Mouse (Mus musculus): Measurements from ENCODE around the gene Hectd4. TPM values are rescaled to one million over a fixed set of nuclear protein-coding genes. Genes with fewer than 3 reads are reported as not detected.

The Hectd4 gene
- polyA plus RNA-seq, 1 experiment from 2014 or later: 5.8 TPM

GRCm38 (mm10) chr5:121262415-121262814 is 42.4 kb downstream of the Hectd4 start:
- Histone ChIP-seq H3K4me2 (ENCODE audit: low read length) (no peak overlapping the region), H3K36me3 (ENCODE audit: control insufficient read depth, insufficient read depth, low read length) (peaks cover 40% of the 10 kb centered on the region), H3K9me3 (ENCODE audit: control insufficient read depth, low read length) (no peaks in the 10 kb centered on the region), H3K27me3 (ENCODE audit: control insufficient read depth, insufficient read depth, low read length) (no peaks in the 10 kb centered on the region), H3K27ac (replicated peaks in 1 of 2; ENCODE audit: control insufficient read depth in 1 of 2, insufficient read depth in 1 of 2, low read depth in 2 of 2, low read length in 2 of 2) (no peak overlapping the region), H3K4me3 (ENCODE audit: control insufficient read depth in 1 of 2, insufficient read depth in 1 of 2, low read depth in 1 of 2, low read length in 2 of 2) (no peak overlapping the region), H3K9ac (ENCODE audit: low read length) (no peak overlapping the region), H3K4me1 (ENCODE audit: control insufficient read depth in 2 of 2, insufficient read depth in 2 of 2, low read length in 2 of 2) (no peaks in the 10 kb centered on the region)
- ATAC-seq (ENCODE audit: insufficient number of reproducible peaks, insufficient read depth, low FRiP score, low read depth): no peak
- 91% methylated on average over 8 of the region's 8 CpGs for WGBS

DNA sequence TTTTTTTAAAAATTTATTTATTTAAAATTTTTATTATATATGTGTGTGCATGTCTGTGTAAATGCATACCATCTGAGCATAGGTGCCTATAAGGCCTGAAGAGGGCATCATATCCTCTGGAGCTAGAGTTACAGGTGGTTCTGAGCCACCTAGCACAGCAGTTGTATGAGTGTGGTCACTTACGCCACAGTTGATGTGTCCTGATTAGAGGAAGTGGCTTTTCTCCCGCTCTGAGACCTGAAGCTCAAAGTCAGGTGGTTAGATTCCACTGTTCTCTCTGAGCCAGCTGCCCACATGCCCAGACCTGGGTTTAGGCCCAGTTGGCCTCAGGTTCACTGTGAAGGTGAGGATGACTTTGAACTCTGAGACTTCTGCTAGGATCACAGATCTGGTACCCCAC is 44.6 kb downstream of the Hectd4 start:
- 90% methylated on average over 2 of the region's 2 CpGs for WGBS
- Histone ChIP-seq H3K9me3 (ENCODE audit: control insufficient read depth, low read length) (no peaks in the 10 kb centered on the region), H3K27ac (replicated peaks in 1 of 2; ENCODE audit: control insufficient read depth in 1 of 2, insufficient read depth in 1 of 2, low read depth in 2 of 2, low read length in 2 of 2) (no peak overlapping the region), H3K4me3 (ENCODE audit: control insufficient read depth in 1 of 2, insufficient read depth in 1 of 2, low read depth in 1 of 2, low read length in 2 of 2) (no peak overlapping the region), H3K9ac (ENCODE audit: low read length) (no peak overlapping the region), H3K36me3 (ENCODE audit: control insufficient read depth, insufficient read depth, low read length) (peaks cover 52% of the 10 kb centered on the region), H3K4me1 (ENCODE audit: control insufficient read depth in 2 of 2, insufficient read depth in 2 of 2, low read length in 2 of 2) (peaks cover 4 to 6% of the 10 kb centered on the region in 2 experiments; a peak in 3 of 4 replicates), H3K27me3 (ENCODE audit: control insufficient read depth, insufficient read depth, low read length) (no peaks in the 10 kb centered on the region), H3K4me2 (ENCODE audit: low read length) (no peak overlapping the region)
- ATAC-seq (ENCODE audit: insufficient number of reproducible peaks, insufficient read depth, low FRiP score, low read depth): no peak

GRCm38 (mm10) chr5:121266741-121267382 is 46.8 kb downstream of the Hectd4 start:
- peaks cover 59% of the 10 kb centered on the region for H3K36me3 ChIP-seq (ENCODE audit: control insufficient read depth, insufficient read depth, low read length)
- H3K27me3 ChIP-seq (ENCODE audit: control insufficient read depth, insufficient read depth, low read length): no peaks in the 10 kb centered on the region
- WGBS: 72% methylated on average over 7 of the region's 7 CpGs
- H3K4me1 ChIP-seq (ENCODE audit: control insufficient read depth in 2 of 2, insufficient read depth in 2 of 2, low read length in 2 of 2): peaks cover 6% of the 10 kb centered on the region in 2 experiments; a peak in 3 of 4 replicates
- H3K9ac ChIP-seq (ENCODE audit: low read length): no peak overlapping the region
- H3K4me3 ChIP-seq (ENCODE audit: control insufficient read depth in 1 of 2, insufficient read depth in 1 of 2, low read depth in 1 of 2, low read length in 2 of 2): no peak overlapping the region
- no peak overlapping the region for H3K27ac ChIP-seq (replicated peaks in 1 of 2; ENCODE audit: control insufficient read depth in 1 of 2, insufficient read depth in 1 of 2, low read depth in 2 of 2, low read length in 2 of 2)
- H3K9me3 ChIP-seq (ENCODE audit: control insufficient read depth, low read length): no peaks in the 10 kb centered on the region
- ATAC-seq (ENCODE audit: insufficient number of reproducible peaks, insufficient read depth, low FRiP score, low read depth): no peak
- no peak overlapping the region for H3K4me2 ChIP-seq (ENCODE audit: low read length)

- Histone ChIP-seq H3K4me2 (ENCODE audit: low read length) (no peak overlapping the region), H3K9ac (ENCODE audit: low read length) (no peak overlapping the region), H3K27me3 (ENCODE audit: control insufficient read depth, insufficient read depth, low read length) (no peaks in the 10 kb centered on the region), H3K9me3 (ENCODE audit: control insufficient read depth, low read length) (no peaks in the 10 kb centered on the region), H3K27ac (replicated peaks in 1 of 2; ENCODE audit: control insufficient read depth in 1 of 2, insufficient read depth in 1 of 2, low read depth in 2 of 2, low read length in 2 of 2) (no peak overlapping the region), H3K36me3 (ENCODE audit: control insufficient read depth, insufficient read depth, low read length) (peaks cover 72% of the 10 kb centered on the region), H3K4me3 (ENCODE audit: control insufficient read depth in 1 of 2, insufficient read depth in 1 of 2, low read depth in 1 of 2, low read length in 2 of 2) (no peak overlapping the region), H3K4me1 (ENCODE audit: control insufficient read depth in 2 of 2, insufficient read depth in 2 of 2, low read length in 2 of 2) (peaks cover 6% of the 10 kb centered on the region in 2 experiments; a peak in 3 of 4 replicates)
- no peak for ATAC-seq (ENCODE audit: insufficient number of reproducible peaks, insufficient read depth, low FRiP score, low read depth)
- WGBS: 79% methylated on average over 7 of the region's 7 CpGs
These were observed 51.0 kb downstream of the Hectd4 start for GRCm38 (mm10) chr5:121271046-121271445.

DNA sequence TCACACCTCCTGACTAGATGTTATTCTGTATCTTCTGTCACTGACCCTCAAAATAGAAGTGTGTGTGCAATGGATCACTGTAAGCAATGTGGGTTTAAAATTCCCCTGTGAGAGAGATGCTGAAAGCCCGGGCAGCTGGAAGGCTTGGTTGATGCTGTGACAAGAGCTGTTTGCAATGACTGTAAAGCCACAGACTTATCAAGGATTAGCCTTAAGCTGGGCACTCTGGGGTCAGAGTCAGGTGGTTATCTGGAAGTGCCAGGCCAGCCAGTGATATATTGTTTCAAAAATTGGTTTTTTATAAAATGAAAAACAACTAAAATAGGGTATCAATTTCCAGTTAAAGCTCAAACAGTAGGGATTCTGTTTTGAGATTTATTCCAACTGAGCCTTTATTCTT is 56.8 kb downstream of the Hectd4 start:
- Histone ChIP-seq H3K27me3 (ENCODE audit: control insufficient read depth, insufficient read depth, low read length) (no peaks in the 10 kb centered on the region), H3K9ac (ENCODE audit: low read length) (no peak overlapping the region), H3K9me3 (ENCODE audit: control insufficient read depth, low read length) (no peaks in the 10 kb centered on the region), H3K27ac (replicated peaks in 1 of 2; ENCODE audit: control insufficient read depth in 1 of 2, insufficient read depth in 1 of 2, low read depth in 2 of 2, low read length in 2 of 2) (no peak overlapping the region), H3K4me2 (ENCODE audit: low read length) (no peak overlapping the region), H3K4me1 (ENCODE audit: control insufficient read depth in 2 of 2, insufficient read depth in 2 of 2, low read length in 2 of 2) (no peaks in the 10 kb centered on the region), H3K36me3 (ENCODE audit: control insufficient read depth, insufficient read depth, low read length) (peaks cover 73% of the 10 kb centered on the region), H3K4me3 (ENCODE audit: control insufficient read depth in 1 of 2, insufficient read depth in 1 of 2, low read depth in 1 of 2, low read length in 2 of 2) (no peak overlapping the region)
- ATAC-seq (ENCODE audit: insufficient number of reproducible peaks, insufficient read depth, low FRiP score, low read depth): no peak
- 28% methylated on average over 1 of the region's 1 CpGs for WGBS

- Histone ChIP-seq H3K36me3 (ENCODE audit: control insufficient read depth, insufficient read depth, low read length) (peaks cover 57% of the 10 kb centered on the region), H3K9ac (ENCODE audit: low read length) (no peak overlapping the region)
- WGBS: 64% methylated on average over 4 of the region's 4 CpGs
These were observed 60.4 kb downstream of the Hectd4 start for GRCm38 (mm10) chr5:121280456-121280855.

GRCm38 (mm10) chr5:121283051-121283450 is 63.0 kb downstream of the Hectd4 start:
- 88% methylated on average over 9 of the region's 9 CpGs for WGBS
- Histone ChIP-seq H3K4me3 (ENCODE audit: control insufficient read depth in 1 of 2, insufficient read depth in 1 of 2, low read depth in 1 of 2, low read length in 2 of 2) (no peak overlapping the region), H3K36me3 (ENCODE audit: control insufficient read depth, insufficient read depth, low read length) (peaks cover 67% of the 10 kb centered on the region), H3K9ac (ENCODE audit: low read length) (no peak overlapping the region), H3K4me2 (ENCODE audit: low read length) (no peak overlapping the region), H3K27ac (replicated peaks in 1 of 2; ENCODE audit: control insufficient read depth in 1 of 2, insufficient read depth in 1 of 2, low read depth in 2 of 2, low read length in 2 of 2) (no peak overlapping the region), H3K9me3 (ENCODE audit: control insufficient read depth, low read length) (no peaks in the 10 kb centered on the region), H3K27me3 (ENCODE audit: control insufficient read depth, insufficient read depth, low read length) (no peaks in the 10 kb centered on the region), H3K4me1 (ENCODE audit: control insufficient read depth in 2 of 2, insufficient read depth in 2 of 2, low read length in 2 of 2) (peaks cover 0 to 4% of the 10 kb centered on the region in 2 experiments; a peak in 1 of 4 replicates)
- no peak for ATAC-seq (ENCODE audit: insufficient number of reproducible peaks, insufficient read depth, low FRiP score, low read depth)

More at GRCm38 (mm10) chr5:121280456-121280855, 60.4 kb downstream of the Hectd4 start:
- H3K9me3 ChIP-seq (ENCODE audit: control insufficient read depth, low read length): no peaks in the 10 kb centered on the region
- ATAC-seq (ENCODE audit: insufficient number of reproducible peaks, insufficient read depth, low FRiP score, low read depth): no peak
- no peak overlapping the region for H3K4me3 ChIP-seq (ENCODE audit: control insufficient read depth in 1 of 2, insufficient read depth in 1 of 2, low read depth in 1 of 2, low read length in 2 of 2)
- no peaks in the 10 kb centered on the region for H3K27me3 ChIP-seq (ENCODE audit: control insufficient read depth, insufficient read depth, low read length)
- peaks cover 0 to 4% of the 10 kb centered on the region in 2 experiments; a peak in 1 of 4 replicates for H3K4me1 ChIP-seq (ENCODE audit: control insufficient read depth in 2 of 2, insufficient read depth in 2 of 2, low read length in 2 of 2)
- H3K4me2 ChIP-seq (ENCODE audit: low read length): no peak overlapping the region
- no peak overlapping the region for H3K27ac ChIP-seq (replicated peaks in 1 of 2; ENCODE audit: control insufficient read depth in 1 of 2, insufficient read depth in 1 of 2, low read depth in 2 of 2, low read length in 2 of 2)

DNA sequence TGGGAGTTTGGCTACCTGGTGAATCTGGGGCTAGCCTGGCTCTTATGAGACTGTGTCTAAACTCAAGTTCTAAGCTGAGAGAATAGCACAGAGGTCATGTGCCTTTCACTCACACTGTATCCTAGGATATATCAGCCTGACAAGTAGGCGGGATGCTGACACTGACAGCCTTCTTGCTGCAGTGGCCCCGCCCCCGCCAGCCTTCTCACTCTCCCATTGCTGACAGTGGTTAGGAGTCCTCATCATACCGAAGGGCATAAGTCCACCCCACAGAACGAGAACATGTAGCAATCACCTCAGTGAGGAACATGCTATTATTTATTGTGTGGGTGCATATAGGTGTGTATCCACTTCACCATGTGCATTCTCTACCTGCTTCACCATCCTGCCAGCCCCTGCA is 64.8 kb downstream of the Hectd4 start:
- H3K36me3 ChIP-seq (ENCODE audit: control insufficient read depth, insufficient read depth, low read length): peaks cover 67% of the 10 kb centered on the region
- ATAC-seq (ENCODE audit: insufficient number of reproducible peaks, insufficient read depth, low FRiP score, low read depth): no peak
- no peaks in the 10 kb centered on the region for H3K27me3 ChIP-seq (ENCODE audit: control insufficient read depth, insufficient read depth, low read length)
- no peak overlapping the region for H3K4me2 ChIP-seq (ENCODE audit: low read length)
- H3K9ac ChIP-seq (ENCODE audit: low read length): no peak overlapping the region
- no peak overlapping the region for H3K4me3 ChIP-seq (ENCODE audit: control insufficient read depth in 1 of 2, insufficient read depth in 1 of 2, low read depth in 1 of 2, low read length in 2 of 2)
- WGBS: 65% methylated on average over 5 of the region's 5 CpGs
- H3K9me3 ChIP-seq (ENCODE audit: control insufficient read depth, low read length): no peaks in the 10 kb centered on the region
- H3K27ac ChIP-seq (replicated peaks in 1 of 2; ENCODE audit: control insufficient read depth in 1 of 2, insufficient read depth in 1 of 2, low read depth in 2 of 2, low read length in 2 of 2): no peak overlapping the region
- peaks cover 0 to 4% of the 10 kb centered on the region in 2 experiments; a peak in 1 of 4 replicates for H3K4me1 ChIP-seq (ENCODE audit: control insufficient read depth in 2 of 2, insufficient read depth in 2 of 2, low read length in 2 of 2)
